Mouse (Mus musculus): ENCODE results near the gene Brix1.
"Not testable (repeated sequence)": the region's sequence is repeated elsewhere in the genome, so short reads cannot be mapped to it uniquely, and the experiment has no call there.

Brix1 gene

GRCm38 (mm10) chr15:10485484-10486364 lies at the start of gene Brix1, which contains the start of gene Rad1:
Gene Brix1, minus strand, starts transcription at chr15:10485947.
Gene Rad1, plus strand, starts transcription at chr15:10486018.
- peak; percentile 98 for ATAC-seq (ENCODE audit: insufficient number of reproducible peaks, low FRiP score, low TSS enrichment)

- no peak for ATAC-seq (ENCODE audit: insufficient number of reproducible peaks, low FRiP score, low TSS enrichment)
These were observed 48.8 kb upstream of the Brix1 start for GRCm38 (mm10) chr15:10534591-10534990.

- ATAC-seq (ENCODE audit: insufficient number of reproducible peaks, low FRiP score, low TSS enrichment) = not testable (repeated sequence)
These were observed 47.6 kb upstream of the Brix1 start for GRCm38 (mm10) chr15:10533361-10533760.

- no peak for ATAC-seq (ENCODE audit: insufficient number of reproducible peaks, low FRiP score, low TSS enrichment)
These were observed 45.6 kb upstream of the Brix1 start for GRCm38 (mm10) chr15:10531352-10531751.

- no peak for ATAC-seq (ENCODE audit: insufficient number of reproducible peaks, low FRiP score, low TSS enrichment)
These were observed 40.1 kb upstream of the Brix1 start for GRCm38 (mm10) chr15:10525896-10526295.

- ATAC-seq (ENCODE audit: insufficient number of reproducible peaks, low FRiP score, low TSS enrichment) = no peak
These were observed 29.4 kb upstream of the Brix1 start for GRCm38 (mm10) chr15:10515166-10515565.

GRCm38 (mm10) chr15:10506099-10506498 lies 20.4 kb upstream of the Brix1 start:
- ATAC-seq (ENCODE audit: insufficient number of reproducible peaks, low FRiP score, low TSS enrichment) = no peak

- ATAC-seq (ENCODE audit: insufficient number of reproducible peaks, low FRiP score, low TSS enrichment) = no peak; the same call in 1 of the 2 replicates
These were observed 15.3 kb upstream of the Brix1 start for GRCm38 (mm10) chr15:10500838-10501719.

GRCm38 (mm10) chr15:10500035-10500434 lies 14.3 kb upstream of the Brix1 start:
- no peak for ATAC-seq (ENCODE audit: insufficient number of reproducible peaks, low FRiP score, low TSS enrichment)

- no peak for ATAC-seq (ENCODE audit: insufficient number of reproducible peaks, low FRiP score, low TSS enrichment)
These were observed 13.8 kb upstream of the Brix1 start for GRCm38 (mm10) chr15:10499593-10499992.

GRCm38 (mm10) chr15:10496696-10497095 lies 10.9 kb upstream of the Brix1 start:
- ATAC-seq (ENCODE audit: insufficient number of reproducible peaks, low FRiP score, low TSS enrichment) = not testable (repeated sequence)

GRCm38 (mm10) chr15:10495944-10496343 lies 10.2 kb upstream of the Brix1 start:
- no peak for ATAC-seq (ENCODE audit: insufficient number of reproducible peaks, low FRiP score, low TSS enrichment)

GRCm38 (mm10) chr15:10490101-10490500 lies 4.4 kb upstream of the Brix1 start:
- no peak for ATAC-seq (ENCODE audit: insufficient number of reproducible peaks, low FRiP score, low TSS enrichment)

GRCm38 (mm10) chr15:10487246-10487645 lies 1.5 kb upstream of the Brix1 start:
- ATAC-seq (ENCODE audit: insufficient number of reproducible peaks, low FRiP score, low TSS enrichment) = no peak

- ATAC-seq (ENCODE audit: insufficient number of reproducible peaks, low FRiP score, low TSS enrichment) = peak; percentile 32
These were observed 655 bp upstream of the Brix1 start for GRCm38 (mm10) chr15:10486365-10486839.

GRCm38 (mm10) chr15:10470941-10471340 lies 14.8 kb downstream of the Brix1 start:
- ATAC-seq (ENCODE audit: insufficient number of reproducible peaks, low FRiP score, low TSS enrichment) = peak; percentile 12; the same call in 1 of the 2 replicates

GRCm38 (mm10) chr15:10470151-10470831 lies 15.5 kb downstream of the Brix1 start, which contains the start of gene Dnajc21:
Gene Dnajc21, minus strand, starts transcription at chr15:10470516.
- peak; percentile 93 for ATAC-seq (ENCODE audit: insufficient number of reproducible peaks, low FRiP score, low TSS enrichment)

GRCm38 (mm10) chr15:10469641-10470150 lies 16.1 kb downstream of the Brix1 start:
- peak; percentile 0; the same call in 1 of the 2 replicates for ATAC-seq (ENCODE audit: insufficient number of reproducible peaks, low FRiP score, low TSS enrichment)

- no peak for ATAC-seq (ENCODE audit: insufficient number of reproducible peaks, low FRiP score, low TSS enrichment)
These were observed 17.0 kb downstream of the Brix1 start for GRCm38 (mm10) chr15:10468761-10469160.

- no peak for ATAC-seq (ENCODE audit: insufficient number of reproducible peaks, low FRiP score, low TSS enrichment)
These were observed 21.1 kb downstream of the Brix1 start for GRCm38 (mm10) chr15:10464678-10465077.

Measured in cerebellum, adult (tissue).